Mouse (Mus musculus) hindbrain, embryonic 11.5 days (tissue): Measurements from ENCODE around the gene Ror1. TPM values are rescaled to one million over a fixed set of nuclear protein-coding genes. Genes with fewer than 3 reads are reported as not detected.

Experiments used
- ATAC-seq: fragments of 200-750 bp; cut with Nextera tagmentation; 2 replicates; pipeline ENCODE4 v1.8.0; 2017; ENCODE audit warnings: mild to moderate bottlenecking, moderate TSS enrichment, moderate library complexity; ENCODE audit not compliant: low FRiP score
- DNase-seq: peaks from one replicate; pipeline ENCODE4 v3.0.0-alpha.2; 2015; ENCODE audit warnings: low spot score
- H3K27ac ChIP-seq: fragments of 300-500 bp; sonication (generic); 2 replicates; pipeline ENCODE4 v1.5.1; 2014; ENCODE audit warnings: mild to moderate bottlenecking, low read depth, low read length
- H3K27me3 ChIP-seq: fragments of 300-500 bp; sonication (generic); 2 replicates; pipeline ENCODE4 v1.6.1; 2014; ENCODE audit warnings: mild to moderate bottlenecking, low read length, moderate library complexity, mixed read lengths; ENCODE audit not compliant: control insufficient read depth, insufficient read depth
- H3K36me3 ChIP-seq: fragments of 300-500 bp; sonication (generic); 2 replicates; pipeline ENCODE4 v1.6.1; 2014; ENCODE audit warnings: mild to moderate bottlenecking, low read length, moderate library complexity, mixed read lengths; ENCODE audit not compliant: control insufficient read depth, insufficient read depth
- H3K4me1 ChIP-seq: fragments of 300-500 bp; sonication (generic); replicated peaks from 2 replicates; pipeline ENCODE4 v1.6.1; 2014; ENCODE audit warnings: low read length, mixed read lengths; ENCODE audit not compliant: control insufficient read depth, insufficient read depth
- H3K4me2 ChIP-seq: fragments of 300-500 bp; sonication (generic); replicated peaks from 2 replicates; pipeline ENCODE4 v1.6.1; 2014; ENCODE audit warnings: mild to moderate bottlenecking, low read depth, low read length
- H3K4me3 ChIP-seq: fragments of 300-500 bp; sonication (generic); 2 replicates; pipeline ENCODE4 v1.5.1; 2014; ENCODE audit warnings: low read depth, low read length
- H3K9ac ChIP-seq: fragments of 300-500 bp; sonication (generic); 2 replicates; pipeline ENCODE4 v1.6.1; 2014; ENCODE audit warnings: low read depth, low read length
- H3K9me3 ChIP-seq: fragments of 300-500 bp; sonication (generic); 2 replicates; pipeline ENCODE4 v1.6.1; 2016; ENCODE audit warnings: low read length; ENCODE audit not compliant: control insufficient read depth
- WGBS: fragments of 180-500 bp; shearing (Covaris S2); extraction: QIAGEN DNeasy Blood & Tissue Kit; methylation state at CpG from one replicate; pipeline ENCODE4 v1.1.7; 2014; 5-methylcytosine and 5-hydroxymethylcytosine counted together
- polyA plus RNA-seq: library from polyadenylated mRNA; unstranded; fragments of >200 nt; fragmentation: Nextera tagmentation; extraction: Ambion mirVana; gene quantifications from 2 replicates; pipeline ENCODE4 v1.2.1, GENCODE M21; 2014

The Ror1 gene
- polyA plus RNA-seq, 1 experiment from 2014 or later = 5.7 TPM

DNA sequence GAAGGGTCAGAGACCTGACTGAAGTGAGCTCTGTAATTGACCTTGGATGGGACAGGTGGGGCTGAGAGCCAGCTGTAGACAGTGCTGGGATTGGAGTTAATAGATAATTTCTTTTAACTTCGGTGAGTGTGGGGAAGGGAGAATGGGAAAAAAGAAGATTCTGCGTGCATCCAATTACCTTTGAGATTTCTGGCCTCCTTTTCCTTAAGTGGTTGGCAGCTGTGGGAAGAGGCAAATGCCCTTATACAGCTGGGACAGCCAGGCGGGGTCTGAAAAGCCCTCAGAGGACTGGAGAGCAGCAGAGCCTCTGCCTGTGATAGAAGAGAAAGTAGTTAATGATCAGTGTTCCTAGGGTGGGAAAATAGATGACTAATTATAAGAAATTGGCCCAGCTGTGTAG, 27.9 kb downstream of the Ror1 start:
- no peak overlapping the region for H3K27ac ChIP-seq

DNA sequence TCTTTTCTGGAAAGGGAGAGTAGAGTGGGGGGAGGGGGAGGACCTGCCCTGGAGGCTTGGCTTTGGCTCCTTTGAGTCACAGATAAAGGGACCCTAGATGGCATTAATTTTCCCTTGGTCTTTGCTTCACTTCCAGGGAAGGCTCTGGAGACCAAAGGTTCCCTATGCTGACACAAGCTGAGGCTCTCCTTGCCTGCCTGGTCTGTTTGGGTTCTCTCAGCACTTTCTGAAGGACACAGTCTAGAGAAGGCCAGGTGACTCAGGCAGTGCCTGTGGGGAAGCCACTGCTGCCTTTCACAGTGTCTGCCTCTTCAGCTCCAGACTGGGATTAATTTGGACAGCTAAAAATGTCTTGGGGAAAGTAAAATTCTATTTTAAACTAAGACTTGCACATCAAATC, 28.5 kb downstream of the Ror1 start:
- no peaks in the 10 kb centered on the region for H3K36me3 ChIP-seq
- no peak overlapping the region for H3K4me3 ChIP-seq
- no peaks in the 10 kb centered on the region for H3K27me3 ChIP-seq
- no peak overlapping the region for H3K4me2 ChIP-seq
- no peak overlapping the region for H3K27ac ChIP-seq
- no peak overlapping the region for H3K9ac ChIP-seq
- ATAC-seq (no peak), DNase-seq (no peak)
- H3K9me3 ChIP-seq = no peaks in the 10 kb centered on the region
- H3K4me1 ChIP-seq = no peaks in the 10 kb centered on the region

More for the DNA sequence above, 27.9 kb downstream of the Ror1 start:
- no peak overlapping the region for H3K4me3 ChIP-seq
- H3K4me1 ChIP-seq = no peaks in the 10 kb centered on the region
- H3K9me3 ChIP-seq = no peaks in the 10 kb centered on the region
- ATAC-seq (no peak), DNase-seq (no peak)
- no peaks in the 10 kb centered on the region for H3K27me3 ChIP-seq
- H3K36me3 ChIP-seq = no peaks in the 10 kb centered on the region
- WGBS = 64% methylated on average over 3 of the region's 3 CpGs
- no peak overlapping the region for H3K4me2 ChIP-seq
- H3K9ac ChIP-seq = no peak overlapping the region

DNA sequence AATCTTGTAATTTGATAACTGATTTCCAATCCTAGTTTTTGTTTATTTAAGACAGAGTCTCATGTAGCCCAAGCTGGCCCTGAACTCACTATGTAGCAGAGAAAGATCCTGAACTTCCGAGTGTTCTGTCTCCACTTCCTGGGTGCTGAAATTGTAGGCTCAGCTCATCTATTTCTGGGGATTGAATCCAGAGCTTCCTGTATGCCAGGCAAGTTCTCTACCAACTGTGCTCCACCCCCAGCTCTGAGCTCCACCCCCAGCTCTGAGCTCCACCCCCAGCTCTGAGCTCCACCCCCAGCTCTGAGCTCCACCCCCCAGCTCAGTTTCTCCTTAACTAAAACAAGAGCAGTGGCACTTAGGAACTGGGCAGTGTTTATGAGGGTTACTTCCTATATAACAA, 29.3 kb downstream of the Ror1 start:
- 88% methylated on average over 1 of the region's 1 CpGs for WGBS
- DNase-seq (no peak), ATAC-seq (no peak)
- H3K4me1 ChIP-seq = no peaks in the 10 kb centered on the region
- H3K27ac ChIP-seq = no peak overlapping the region
- H3K4me2 ChIP-seq = no peak overlapping the region
- H3K9me3 ChIP-seq = no peaks in the 10 kb centered on the region
- H3K9ac ChIP-seq = no peak overlapping the region
- no peaks in the 10 kb centered on the region for H3K36me3 ChIP-seq
- H3K4me3 ChIP-seq = no peak overlapping the region
- H3K27me3 ChIP-seq = no peaks in the 10 kb centered on the region

DNA sequence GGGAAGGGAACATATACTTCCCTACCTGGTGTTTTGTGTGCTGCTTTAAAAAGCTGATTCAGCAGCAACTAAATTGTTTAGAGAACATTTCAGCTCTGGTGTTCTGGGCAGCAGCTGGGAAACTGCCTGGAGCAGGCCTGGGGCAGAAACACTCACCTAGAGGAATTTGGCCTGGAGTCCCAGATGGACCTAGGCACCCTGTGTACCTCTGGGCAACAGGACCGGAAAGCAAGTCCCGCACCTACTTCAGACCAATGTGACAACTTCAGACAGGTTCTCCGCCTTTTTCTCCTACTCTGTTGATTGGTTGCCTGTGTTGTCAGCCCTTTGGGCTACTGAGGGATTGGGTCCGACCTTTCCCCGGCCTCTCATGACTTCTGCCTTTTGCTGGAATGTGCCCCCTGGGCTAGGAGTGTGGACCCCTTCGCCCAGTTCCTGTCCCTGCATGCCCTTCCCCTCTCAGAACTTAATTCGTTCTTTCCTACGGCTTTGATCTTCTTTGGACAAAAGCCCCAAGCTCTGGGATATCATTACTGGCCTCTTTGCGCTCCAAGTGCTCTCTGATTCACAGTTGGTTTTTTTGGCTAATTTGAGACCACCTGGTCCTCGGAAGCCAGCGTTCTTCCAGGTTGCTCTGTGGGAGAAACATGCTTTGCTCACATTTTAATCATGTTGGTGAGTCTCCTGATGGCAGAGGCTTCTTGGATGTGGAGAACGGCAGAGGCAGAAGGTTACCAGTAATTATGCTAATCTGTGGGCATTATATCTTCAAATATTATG, 31.1 kb downstream of the Ror1 start:
- ATAC-seq = no peak
- Histone ChIP-seq H3K4me3 (no peak overlapping the region), H3K27ac (no peak overlapping the region), H3K36me3 (no peaks in the 10 kb centered on the region), H3K4me1 (no peaks in the 10 kb centered on the region), H3K4me2 (no peak overlapping the region), H3K27me3 (no peaks in the 10 kb centered on the region), H3K9me3 (no peaks in the 10 kb centered on the region), H3K9ac (no peak overlapping the region)
- DNase-seq = no peak
- WGBS = 53% methylated on average over 12 of the region's 12 CpGs

DNA sequence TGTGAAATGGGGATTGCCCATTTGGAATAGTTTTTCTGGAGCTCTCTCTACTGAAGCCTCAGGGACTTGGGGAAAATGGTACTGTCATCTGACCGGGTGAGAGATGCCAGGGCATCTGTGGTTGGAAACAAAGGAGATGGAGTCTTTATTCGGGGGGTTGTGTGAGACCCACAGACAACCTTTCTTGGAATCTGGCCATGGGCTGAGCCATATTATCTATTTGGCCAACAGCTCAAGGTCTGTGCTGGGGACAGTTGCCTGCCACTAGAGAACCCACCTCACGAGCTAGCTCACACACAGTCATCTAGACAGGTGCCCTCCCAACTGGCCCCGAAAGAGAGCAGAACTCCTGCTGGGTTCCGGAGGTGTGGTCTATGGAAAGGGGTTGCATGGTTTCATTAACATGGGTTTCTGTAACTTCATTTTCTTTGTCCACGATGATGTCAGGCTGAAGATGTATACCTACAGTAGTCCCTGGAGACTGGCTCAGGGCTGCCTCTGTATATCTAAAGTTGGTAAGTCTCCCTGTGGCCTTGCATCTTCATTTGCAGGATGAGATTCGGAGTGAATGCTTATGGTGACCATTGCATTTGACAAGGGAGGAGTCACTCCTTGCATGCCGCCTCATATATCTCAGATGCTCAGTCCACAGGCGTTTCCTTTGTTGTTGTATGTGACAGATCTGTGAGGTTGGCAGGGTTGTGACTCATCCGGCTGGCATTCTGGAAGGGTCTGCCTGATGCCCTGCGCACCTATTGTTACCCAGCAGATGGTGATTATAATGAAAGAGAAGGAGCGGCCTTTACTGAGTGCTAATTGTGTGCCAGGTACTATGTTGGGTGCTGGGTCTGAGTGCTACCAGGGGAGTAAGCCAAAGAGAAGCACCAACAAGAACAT, 32.7 kb downstream of the Ror1 start:
- H3K27ac ChIP-seq = no peak overlapping the region
- H3K9ac ChIP-seq = no peak overlapping the region
- H3K36me3 ChIP-seq = no peaks in the 10 kb centered on the region
- DNase-seq (no peak), ATAC-seq (no peak)
- H3K27me3 ChIP-seq = no peaks in the 10 kb centered on the region
- H3K4me1 ChIP-seq = no peaks in the 10 kb centered on the region
- no peaks in the 10 kb centered on the region for H3K9me3 ChIP-seq
- 94% methylated on average over 12 of the region's 12 CpGs for WGBS
- no peak overlapping the region for H3K4me3 ChIP-seq
- H3K4me2 ChIP-seq = no peak overlapping the region

DNA sequence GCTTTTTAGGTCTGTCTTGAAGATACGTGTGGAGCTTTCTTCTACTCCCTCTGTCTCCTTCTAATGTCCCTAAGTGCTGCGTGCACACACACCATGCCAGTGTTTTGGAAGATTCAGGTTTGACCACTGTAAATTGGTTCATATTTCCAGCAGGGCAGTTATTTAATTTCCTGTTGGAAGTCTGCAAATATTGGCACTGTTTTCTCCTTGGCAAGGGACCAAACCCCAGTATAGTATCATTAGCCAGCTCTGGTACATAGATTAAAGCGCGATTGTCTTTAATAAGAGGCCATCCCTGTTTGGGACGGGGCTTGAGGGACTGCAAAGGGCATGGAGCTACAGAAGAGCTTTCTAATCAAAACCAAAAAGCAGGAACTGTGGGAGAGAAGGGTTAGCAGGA, 33.6 kb downstream of the Ror1 start:
- no peak for ATAC-seq
- no peak for DNase-seq
- Histone ChIP-seq H3K4me3 (no peak overlapping the region), H3K4me2 (no peak overlapping the region), H3K27me3 (no peaks in the 10 kb centered on the region), H3K27ac (no peak overlapping the region), H3K36me3 (no peaks in the 10 kb centered on the region), H3K4me1 (no peaks in the 10 kb centered on the region), H3K9me3 (no peaks in the 10 kb centered on the region), H3K9ac (no peak overlapping the region)
- WGBS = 75% methylated on average over 5 of the region's 5 CpGs

DNA sequence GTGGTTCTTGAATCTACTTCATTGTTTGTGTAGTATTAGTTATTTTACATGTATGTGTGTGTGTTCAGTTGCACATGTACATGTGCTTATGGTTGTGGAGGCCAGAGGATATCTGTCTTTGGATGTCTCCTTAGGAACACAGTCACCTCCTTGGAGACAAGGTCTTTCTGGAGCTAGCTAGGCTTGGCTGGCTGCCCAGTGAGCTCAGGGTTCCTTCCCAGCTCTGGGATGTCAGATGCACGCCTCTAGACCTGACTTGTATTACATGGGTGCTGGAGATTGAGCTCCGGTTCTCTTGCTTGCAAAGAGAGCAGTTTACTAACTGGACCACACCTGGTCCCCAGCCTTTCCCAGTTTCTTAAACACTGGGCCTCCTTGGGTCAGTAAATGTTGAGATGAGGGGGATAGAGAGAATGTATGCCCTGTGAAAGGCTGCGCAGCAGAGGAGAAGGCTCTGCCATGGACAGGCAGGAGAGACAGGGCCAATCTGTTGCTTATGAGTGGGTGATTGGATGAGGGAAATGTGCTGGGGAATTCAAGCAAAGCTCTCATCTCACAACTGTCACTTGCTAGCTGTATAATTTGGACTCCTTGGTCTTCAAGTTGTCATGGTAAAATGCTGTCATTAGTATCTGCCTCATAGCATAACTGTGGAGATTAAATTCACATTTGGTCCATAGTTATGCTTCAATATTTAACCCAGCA, 35.3 kb downstream of the Ror1 start:
- Histone ChIP-seq H3K27ac (no peak overlapping the region), H3K4me3 (no peak overlapping the region), H3K9me3 (no peaks in the 10 kb centered on the region), H3K9ac (no peak overlapping the region), H3K4me1 (no peaks in the 10 kb centered on the region), H3K4me2 (no peak overlapping the region), H3K27me3 (no peaks in the 10 kb centered on the region), H3K36me3 (no peaks in the 10 kb centered on the region)
- DNase-seq = no peak
- WGBS = 87% methylated on average over 3 of the region's 3 CpGs
- no peak for ATAC-seq

DNA sequence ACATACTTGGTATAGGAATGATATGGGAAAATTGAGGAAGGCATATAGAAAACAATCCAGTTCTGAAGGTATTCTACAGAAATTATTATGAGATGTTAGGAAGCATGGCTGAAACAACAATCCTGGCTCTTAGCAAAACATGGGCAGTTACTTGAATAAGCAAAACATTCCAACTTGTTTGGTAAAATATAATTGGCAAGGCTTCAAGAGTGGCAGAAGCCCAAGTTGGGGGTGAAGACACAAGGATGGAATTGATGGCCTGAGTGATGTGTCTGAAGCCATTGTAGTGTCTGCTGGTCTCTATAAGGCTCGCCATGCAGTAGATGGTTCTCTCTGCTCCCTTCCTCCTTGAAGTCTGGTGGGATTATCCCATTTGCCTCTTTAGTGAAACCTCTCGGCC, 35.9 kb downstream of the Ror1 start:
- 86% methylated on average over 2 of the region's 2 CpGs for WGBS
- H3K4me1 ChIP-seq = no peaks in the 10 kb centered on the region

More for the DNA sequence above, 35.9 kb downstream of the Ror1 start:
- ATAC-seq = no peak
- no peaks in the 10 kb centered on the region for H3K9me3 ChIP-seq
- H3K9ac ChIP-seq = no peak overlapping the region
- H3K4me3 ChIP-seq = no peak overlapping the region
- no peak overlapping the region for H3K27ac ChIP-seq
- DNase-seq = no peak
- no peaks in the 10 kb centered on the region for H3K27me3 ChIP-seq
- no peak overlapping the region for H3K4me2 ChIP-seq
- no peaks in the 10 kb centered on the region for H3K36me3 ChIP-seq
